Mouse (Mus musculus): ENCODE data around the gene Gm17018. TPM values are rescaled to one million over a fixed set of nuclear protein-coding genes. Genes with fewer than 3 reads are reported as not detected.

Gm17018 gene
- total RNA-seq, 2 experiments from 2014 or later, result 74.2 to 75.2 TPM

DNA sequence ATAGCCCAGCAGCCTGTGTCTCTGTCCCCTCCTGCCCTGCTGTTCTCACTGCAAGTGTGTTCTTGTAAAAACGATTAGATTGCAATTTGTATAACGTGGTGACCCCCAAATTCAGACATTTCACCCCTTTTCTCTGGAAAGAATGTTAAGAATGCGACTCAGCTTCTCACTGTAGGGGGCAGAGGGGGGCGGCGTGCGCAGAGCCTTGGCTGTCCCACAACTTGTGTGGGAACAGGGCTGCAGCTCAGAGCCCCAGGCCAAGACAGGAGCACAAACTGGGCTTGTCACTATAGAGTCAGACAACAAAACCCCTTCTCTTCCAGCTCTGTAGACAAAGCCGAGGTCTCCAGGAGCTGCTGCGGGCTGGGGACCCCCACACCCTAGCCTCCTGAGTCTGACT lies 21.7 kb downstream of the Gm17018 start:
- no peak for DNase-seq (ENCODE audit: low spot score in 2 of 2)
- intact Hi-C loops (cut with DNase I), result no loop called here

DNA sequence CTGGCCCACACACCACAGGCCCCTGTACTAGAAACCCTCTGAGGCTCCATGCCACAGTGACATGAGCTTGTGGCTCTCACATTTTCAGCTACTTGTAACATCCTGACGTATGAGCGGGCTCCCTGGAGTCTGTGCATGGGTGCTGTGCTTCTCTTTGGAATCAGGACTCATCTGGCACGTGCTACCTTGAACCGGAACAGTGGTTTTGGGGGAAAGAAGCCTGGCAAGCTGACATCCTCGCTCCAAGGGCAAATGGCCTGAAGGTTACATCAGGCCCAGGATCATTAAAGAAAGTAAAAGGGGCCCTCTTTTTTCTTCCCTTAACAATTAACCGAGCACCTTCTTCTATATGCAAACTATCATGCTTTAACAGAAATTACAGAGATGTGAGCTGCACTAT lies 22.7 kb downstream of the Gm17018 start:
- intact Hi-C loops (cut with DNase I), result no loop called here
- no peak for DNase-seq (ENCODE audit: low spot score in 2 of 2)

DNA sequence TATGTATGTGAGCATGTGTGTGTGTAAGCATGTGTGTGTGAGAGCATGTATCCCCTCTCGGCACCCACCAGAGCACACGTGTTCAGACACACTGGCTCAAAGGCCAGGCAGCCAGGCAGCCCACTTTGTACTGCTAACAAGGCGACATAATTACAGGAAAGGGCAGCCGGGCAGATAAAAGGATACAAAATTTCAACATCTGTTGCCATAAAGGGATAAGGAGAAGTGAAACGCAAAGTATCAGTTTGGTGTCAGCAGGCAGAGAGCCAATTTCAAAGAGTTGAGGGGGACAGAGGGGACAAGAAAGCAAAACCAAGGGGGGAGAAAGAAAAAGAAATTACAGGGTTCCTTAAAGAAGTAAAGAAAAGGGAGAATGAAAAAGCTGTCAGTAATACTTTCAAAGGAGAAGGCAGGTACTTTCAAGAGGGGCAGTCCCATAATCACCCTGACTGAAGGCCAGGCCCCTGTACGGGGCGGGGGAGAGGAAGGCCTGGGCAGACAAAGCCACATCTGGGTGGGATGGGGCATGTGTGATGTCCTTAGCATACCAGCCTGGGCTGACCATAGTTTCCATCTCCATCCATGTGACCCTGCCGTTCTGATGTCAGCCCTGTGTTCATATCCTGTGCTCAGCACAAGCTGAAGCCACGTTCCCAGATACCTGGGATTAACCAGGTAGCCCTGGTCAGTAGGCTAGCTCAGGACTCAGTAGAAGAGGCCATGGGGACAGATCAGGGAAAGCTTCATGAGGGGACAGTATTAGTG lies 24.6 kb downstream of the Gm17018 start:
- DNase-seq (ENCODE audit: low spot score in 2 of 2), result no peak
- intact Hi-C loops (cut with DNase I), result no loop called here

DNA sequence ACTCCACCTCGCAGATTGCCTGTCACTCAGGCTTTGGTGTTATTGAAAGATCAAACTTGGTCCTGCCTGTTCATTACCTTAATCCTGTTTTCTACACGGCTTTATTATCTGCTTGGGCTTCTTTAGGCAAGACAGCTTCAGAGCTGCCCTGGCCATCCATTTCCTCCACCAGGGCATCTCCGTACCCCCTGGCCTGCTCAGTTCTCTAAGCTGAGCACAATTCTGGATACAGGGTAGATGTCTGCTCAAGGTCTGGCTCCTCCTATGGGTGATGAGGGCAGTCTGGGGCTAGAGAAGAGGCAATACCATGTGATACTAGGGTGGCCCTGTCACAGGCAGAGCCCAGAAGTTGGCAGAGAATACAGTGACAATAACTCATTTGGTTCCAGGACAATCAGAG lies 26.4 kb downstream of the Gm17018 start:
- intact Hi-C loops (cut with DNase I), result no loop called here

DNA sequence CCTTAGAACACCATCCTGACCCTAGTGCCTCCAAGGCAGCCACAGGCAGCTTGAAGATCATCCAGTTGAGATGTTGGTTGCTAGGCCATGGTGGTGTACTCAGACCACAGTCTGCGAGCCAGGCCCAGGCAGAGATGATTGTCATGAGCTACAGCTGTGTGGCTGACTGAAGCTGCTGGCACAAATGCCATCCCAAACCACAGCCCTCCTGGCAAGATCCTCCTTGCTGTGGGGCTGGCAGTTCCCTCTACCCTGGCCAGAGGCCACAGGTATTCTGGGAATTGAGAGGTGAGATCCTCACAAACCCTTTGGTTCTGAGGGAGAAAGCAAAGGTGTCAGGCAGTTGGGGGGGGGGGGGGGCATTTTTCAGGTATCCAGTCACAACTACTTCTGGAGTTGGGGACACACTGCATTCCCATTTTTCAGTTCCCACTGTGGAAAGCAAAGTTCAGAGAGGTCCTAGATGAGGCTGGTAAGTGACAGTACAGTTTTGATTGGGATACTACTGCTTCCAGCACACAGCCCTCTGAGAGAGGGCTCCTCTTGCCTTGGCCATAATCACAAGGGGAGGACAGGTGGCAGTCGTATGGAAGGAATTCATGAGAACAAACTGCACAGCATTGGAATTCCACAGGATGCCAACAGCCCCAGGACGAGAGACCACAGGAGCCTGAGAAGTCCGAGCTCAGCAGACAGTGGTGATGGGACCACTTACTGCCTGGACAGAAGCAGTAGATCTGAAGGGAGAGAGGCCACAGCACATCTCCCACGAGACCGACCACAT lies 27.3 kb downstream of the Gm17018 start:
- intact Hi-C loops (cut with DNase I), result no loop called here

More for the DNA sequence above, 26.4 kb downstream of the Gm17018 start:
- DNase-seq (ENCODE audit: low spot score in 2 of 2), result no peak

DNA sequence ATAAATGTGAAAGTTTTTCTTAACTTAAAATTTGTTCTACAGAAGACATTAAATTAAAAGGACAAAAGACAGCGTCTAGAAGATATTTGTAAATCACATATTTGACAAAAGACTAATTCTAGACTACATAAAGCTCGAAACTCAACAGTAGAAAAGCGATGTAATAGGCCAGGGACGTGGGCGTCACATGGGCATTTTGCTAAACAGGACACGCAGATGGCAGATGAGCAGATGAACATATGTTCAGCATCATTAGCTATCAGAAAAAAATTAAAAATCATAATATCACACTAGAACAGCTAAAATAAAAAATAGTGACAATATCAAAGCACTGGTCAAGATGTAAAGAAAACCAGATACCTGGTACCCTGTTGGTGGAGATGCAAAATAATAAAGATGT lies 29.3 kb downstream of the Gm17018 start:
- intact Hi-C loops (cut with DNase I), result no loop called here
- no peak for DNase-seq (ENCODE audit: low spot score in 2 of 2)

More for the DNA sequence above, 27.3 kb downstream of the Gm17018 start:
- DNase-seq (ENCODE audit: low spot score in 2 of 2), result no peak

DNA sequence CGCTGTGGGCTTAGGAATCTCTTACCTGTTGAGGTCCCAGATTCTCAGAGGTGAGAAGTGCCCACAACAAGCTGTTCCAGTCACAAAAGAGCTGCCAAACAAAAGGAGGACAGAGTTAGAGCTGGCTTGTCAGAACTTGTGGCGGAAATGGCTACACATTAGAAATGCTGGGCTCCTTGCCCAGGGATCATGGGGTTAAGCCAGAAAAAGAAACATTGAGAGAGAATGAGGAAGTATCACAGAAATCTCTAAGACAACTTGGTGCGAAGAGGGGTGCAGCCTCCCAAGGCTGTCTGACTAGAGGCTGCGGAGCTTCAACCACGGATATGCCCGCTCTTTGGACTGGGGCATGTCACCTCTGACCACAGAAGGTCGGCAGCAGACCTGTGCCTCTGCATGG lies 31.3 kb downstream of the Gm17018 start:
- intact Hi-C loops (cut with DNase I), result no loop called here
- no peak for DNase-seq (ENCODE audit: low spot score in 2 of 2)

DNA sequence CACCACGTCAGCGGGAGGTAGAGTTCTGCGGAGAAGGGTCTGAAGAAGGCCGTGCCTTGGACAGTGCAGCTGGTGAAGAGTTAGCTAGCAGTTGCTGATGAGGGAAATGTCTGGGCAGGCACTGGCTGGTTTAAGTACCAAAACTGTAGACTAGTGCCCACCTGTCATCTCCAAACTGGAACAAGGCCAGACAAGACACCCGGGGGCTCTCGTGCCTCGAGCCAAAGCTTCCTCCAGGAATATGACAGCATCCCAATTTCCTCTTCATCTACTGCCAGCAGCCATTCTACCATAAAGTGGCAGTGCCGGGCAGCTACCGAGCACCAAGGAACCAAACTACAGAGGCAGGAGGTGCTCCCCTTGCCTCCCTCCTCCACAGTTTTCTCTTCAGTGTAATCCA lies 32.5 kb downstream of the Gm17018 start:
- DNase-seq (ENCODE audit: low spot score in 2 of 2), result no peak
- intact Hi-C loops (cut with DNase I), result no loop called here

DNA sequence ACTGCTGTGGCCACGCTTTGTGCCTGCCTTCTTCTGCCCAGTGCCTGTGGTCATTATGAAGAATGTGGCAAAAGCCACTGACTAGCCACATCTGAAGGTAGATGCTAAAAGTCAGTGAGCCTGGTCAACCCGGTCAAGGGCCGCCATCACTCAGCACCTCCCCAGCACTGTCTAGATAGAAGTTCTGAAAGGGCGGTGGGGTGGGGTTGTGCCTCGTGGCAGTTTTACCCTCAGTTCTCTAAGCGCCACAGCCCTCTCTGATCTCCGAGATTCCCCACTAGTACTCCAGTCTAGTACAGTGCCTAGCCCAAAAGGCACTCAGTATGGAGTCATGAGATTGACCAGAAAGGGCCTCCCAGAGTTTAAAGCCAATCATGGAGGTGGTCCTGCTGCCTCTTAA lies 33.7 kb downstream of the Gm17018 start:
- intact Hi-C loops (cut with DNase I), result no loop called here
- DNase-seq (ENCODE audit: low spot score in 2 of 2), result no peak

DNA sequence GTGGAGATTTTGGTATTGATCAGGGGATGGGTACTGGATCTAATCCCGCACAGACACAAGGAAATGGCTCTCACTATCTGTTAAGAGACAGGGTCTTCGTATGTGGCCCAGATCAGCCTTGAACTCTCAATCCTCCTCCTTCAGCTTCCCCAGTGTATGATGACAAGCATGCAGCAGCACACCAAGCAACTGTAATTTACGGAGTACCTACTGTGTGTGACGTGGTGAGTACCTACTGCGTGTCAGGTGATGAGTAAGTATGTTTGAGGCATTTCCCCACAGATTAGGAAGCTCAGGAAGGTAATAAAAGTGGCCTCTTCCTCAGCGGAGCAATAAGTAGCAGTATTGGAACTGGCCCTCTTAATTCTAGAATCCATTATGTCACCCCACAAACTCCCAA lies 35.1 kb downstream of the Gm17018 start:
- no peak for DNase-seq (ENCODE audit: low spot score in 2 of 2)
- intact Hi-C loops (cut with DNase I), result no loop called here

DNA sequence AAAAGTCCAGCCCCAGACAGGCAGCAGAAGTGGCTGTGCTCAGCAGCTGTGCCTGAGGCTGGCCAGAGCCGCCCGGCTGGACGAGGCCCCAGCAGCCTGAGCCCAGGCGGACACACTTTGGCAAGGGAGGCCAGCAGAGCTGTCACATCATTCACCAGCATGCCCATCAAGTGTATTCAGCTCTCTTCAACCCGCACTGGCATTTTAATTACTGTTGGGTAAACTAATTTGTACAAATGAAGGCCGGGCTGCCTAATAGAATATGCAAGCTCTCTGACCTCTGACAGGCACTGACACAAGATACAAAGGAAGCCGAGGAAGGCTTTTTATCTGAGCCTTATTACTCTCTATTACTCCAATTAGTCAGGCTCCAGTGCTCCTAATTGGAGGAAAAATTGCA lies 35.6 kb downstream of the Gm17018 start:
- no peak for DNase-seq (ENCODE audit: low spot score in 2 of 2)
- intact Hi-C loops (cut with DNase I), result no loop called here

DNA sequence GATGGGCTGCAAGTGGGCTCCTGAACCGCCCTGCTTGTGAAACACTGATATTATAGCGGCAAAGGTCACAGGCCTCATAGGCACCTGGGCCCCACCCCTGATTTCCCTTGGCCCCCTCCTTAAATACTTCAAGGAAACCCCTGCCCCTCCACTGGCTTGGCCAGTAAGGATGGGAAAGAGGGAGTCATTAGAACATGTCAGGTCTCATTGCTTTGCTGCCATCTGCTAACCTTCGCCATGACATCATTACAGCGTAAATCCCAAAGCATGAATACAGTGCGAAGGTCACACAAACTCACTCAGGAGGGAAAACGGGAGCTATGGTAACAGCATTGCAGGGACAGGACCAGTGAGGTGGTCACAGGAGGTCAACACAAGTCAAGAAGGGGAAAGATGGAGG lies 36.0 kb downstream of the Gm17018 start:
- DNase-seq (ENCODE audit: low spot score in 2 of 2), result no peak
- intact Hi-C loops (cut with DNase I), result no loop called here

DNA sequence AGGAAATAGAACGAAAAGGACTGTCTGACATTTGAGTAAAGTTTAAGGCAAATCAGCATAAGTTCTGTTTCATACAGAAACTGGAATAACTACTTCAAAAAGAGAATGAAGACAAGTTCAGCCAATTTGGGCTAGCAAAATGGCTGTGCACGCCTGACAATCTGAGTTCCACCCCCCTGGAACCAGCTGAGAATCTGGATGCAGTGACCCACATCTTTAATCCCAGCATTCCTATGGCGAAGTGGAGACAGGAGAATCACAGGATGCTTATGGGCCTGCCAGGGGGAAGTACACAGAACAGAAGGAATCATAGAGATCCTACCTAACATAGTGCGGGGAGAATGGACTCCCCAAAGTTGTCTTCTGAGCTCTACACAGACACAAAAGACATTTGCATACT lies 36.7 kb downstream of the Gm17018 start:
- intact Hi-C loops (cut with DNase I), result no loop called here
- DNase-seq (ENCODE audit: low spot score in 2 of 2), result no peak

DNA sequence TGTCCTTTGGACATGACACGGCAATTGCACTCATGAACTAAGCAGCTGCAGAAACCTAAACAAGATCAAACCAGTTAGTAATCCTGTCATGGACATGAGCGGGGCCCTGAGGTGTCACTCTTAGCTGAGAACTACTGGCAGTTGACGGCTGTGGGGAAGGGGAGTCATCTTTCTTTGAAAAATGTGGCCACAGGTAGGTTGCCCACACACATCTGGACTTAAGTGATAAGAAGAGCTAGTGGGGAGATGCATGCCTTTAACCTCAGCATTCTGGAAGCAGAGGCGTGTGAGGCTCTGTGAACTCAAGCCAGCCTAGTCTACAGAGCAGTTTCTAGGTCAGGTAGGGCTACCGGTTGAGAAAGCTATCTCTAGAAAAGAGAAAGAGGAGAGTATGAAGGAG lies 42.2 kb downstream of the Gm17018 start:
- no peak for DNase-seq (ENCODE audit: low spot score in 2 of 2)
- intact Hi-C loops (cut with DNase I), result no loop called here

DNA sequence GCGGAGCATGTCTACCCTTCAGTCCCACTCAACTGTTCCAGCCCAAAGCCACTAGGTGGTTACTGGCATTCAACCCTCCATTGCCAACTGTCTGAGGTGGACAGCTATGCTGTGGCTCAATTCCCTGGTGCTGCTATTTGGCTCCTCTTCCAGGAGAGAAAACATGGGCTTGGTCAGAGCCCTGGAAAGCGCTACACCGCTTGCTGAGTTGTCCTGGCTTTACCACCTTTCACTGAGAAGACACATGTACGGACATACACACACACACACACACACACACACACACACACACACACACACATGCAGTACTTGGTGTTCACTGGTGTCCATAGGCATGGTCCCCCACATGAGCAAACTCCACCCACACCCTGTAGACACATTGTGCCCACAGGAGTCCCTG lies 46.3 kb downstream of the Gm17018 start:
- intact Hi-C loops (cut with DNase I), result no loop called here
- no peak for DNase-seq (ENCODE audit: low spot score in 2 of 2)

DNA sequence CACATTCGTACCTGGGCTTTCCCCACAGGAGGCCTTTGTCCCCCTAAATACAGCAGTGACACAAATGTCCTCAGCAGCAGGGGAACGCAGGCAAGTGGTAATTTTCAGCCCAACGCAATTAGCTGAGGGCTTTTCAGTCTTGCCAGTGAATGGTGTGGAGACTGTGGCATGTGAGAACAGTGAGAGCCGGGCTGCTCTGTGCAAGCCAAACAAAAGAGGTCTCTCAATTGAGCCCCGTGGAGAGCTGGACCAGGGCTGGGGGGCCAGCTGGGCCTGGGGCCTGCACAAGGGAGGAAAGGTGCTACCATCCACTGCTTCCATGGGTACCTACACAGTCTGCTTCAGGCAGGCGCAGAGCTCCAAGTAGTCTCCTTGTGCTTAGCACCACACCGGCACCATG lies 47.1 kb downstream of the Gm17018 start:
- intact Hi-C loops (cut with DNase I), result no loop called here
- DNase-seq (ENCODE audit: low spot score in 2 of 2), result no peak

DNA sequence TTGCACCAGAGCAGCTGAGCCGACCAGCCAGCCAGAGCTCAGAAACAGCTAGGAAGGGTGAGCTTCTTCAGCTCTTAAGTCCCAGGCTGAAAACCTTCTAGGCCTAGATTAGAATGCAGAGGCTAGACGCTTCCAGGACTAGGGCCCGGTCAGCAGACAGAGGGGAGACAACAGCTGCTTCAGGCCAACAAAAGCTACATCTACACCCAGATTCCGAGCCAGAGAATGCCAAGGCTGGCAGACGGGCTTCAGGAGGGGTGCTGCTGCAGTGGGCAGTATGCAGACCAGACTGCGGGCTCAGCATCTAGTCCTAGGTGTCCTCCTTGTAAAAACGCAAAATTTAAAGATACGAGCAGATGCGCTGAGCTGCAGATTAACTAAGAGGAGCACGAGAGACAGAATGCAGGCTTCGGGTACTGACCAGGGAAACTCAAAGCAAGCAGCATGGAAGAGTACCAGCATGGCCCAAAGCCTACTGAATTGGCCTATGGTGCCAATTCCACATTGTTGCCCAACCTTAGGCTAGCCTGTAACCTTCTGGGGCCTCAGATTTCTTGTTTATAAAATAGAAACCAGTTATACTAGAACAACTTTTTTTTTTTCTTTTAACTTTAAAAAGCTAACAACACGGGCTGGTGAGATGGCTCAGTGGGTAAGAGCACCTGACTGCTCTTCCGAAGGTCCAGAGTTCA lies 48.4 kb downstream of the Gm17018 start:
- intact Hi-C loops (cut with DNase I), result no loop called here
- no peak for DNase-seq (ENCODE audit: low spot score in 2 of 2)

DNA sequence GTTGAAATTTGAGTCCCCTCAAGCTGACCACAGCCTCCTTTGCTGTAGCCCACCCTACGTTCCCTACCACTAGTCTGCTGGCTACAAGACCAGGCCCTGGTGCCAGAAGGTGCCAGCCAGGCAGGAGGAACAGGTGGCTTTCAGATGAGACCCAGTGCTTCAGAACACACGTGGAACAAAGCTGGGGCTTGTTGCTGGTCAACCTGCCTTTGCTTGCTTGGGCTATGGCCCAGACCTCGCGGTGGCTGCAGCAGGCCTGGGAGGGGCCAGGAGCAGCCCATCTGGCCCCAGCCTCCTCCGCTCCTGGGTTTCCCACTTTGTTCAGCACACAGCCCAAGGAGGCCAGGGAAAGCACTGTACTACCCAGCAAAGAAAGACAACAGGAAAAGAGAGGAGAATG lies 50.4 kb downstream of the Gm17018 start:
- intact Hi-C loops (cut with DNase I), result no loop called here
- DNase-seq (ENCODE audit: low spot score in 2 of 2), result no peak

DNA sequence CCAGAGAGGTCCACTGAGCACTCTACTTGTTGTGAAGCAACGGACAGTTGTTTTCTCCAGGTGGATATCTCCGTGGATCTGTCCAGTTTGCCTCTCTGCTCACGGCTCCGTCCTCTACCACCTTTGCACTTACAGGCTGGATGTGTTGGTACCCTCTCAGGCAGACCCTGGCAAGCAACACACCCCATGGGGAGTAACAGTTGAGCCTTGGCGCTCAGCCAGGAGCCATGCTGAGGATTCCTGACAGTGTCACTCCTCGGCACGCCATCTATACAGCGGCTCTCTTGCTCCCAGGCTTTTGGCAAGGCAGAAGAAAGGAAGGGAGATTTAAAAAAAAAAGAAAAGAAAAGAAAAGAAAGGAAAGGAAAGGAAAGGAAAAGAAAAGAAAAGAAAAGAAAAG lies 54.0 kb downstream of the Gm17018 start:
- no peak for DNase-seq (ENCODE audit: low spot score in 2 of 2)
- intact Hi-C loops (cut with DNase I), result no loop called here

DNA sequence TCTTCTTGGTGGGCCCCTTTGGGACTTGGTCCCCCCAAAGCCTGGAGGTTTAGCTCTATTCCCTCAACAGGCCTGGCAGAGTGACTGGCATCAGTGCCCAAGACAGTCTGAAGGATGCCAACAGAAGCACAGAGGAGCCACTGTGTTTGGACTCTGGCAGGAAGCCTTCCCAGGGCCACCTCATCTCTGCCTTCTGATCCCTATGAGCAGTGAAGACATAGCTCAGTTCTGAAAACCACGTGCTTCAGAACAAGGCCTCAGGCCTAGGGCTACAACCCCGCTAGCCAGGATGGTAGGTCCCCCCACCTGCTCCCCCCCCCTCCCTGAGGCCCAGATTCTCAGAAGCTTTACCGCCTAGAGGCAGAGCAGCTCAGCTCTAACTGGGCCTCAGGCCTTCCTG lies 54.5 kb downstream of the Gm17018 start:
- intact Hi-C loops (cut with DNase I), result no loop called here
- DNase-seq (ENCODE audit: low spot score in 2 of 2), result no peak

Measured in left cerebral cortex, postnatal 36 days (tissue).